Mouse (Mus musculus) limb, embryonic 12.5 days (tissue): ENCODE results near the gene Ckap2l. TPM values are rescaled to one million over a fixed set of nuclear protein-coding genes. Genes with fewer than 3 reads are reported as not detected.

ENCODE experiments used
- ATAC-seq: fragments of 200-750 bp; cut with Nextera tagmentation; 2 replicates; pipeline ENCODE4 v1.8.0; 2017; ENCODE audit warnings: low read depth, moderate TSS enrichment; ENCODE audit not compliant: insufficient number of reproducible peaks, insufficient read depth, low FRiP score, low TSS enrichment
- H3K27ac ChIP-seq: fragments of 300-500 bp; sonication (generic); 2 replicates; pipeline ENCODE4 v1.5.1; 2016; ENCODE audit warnings: mild to moderate bottlenecking, moderate library complexity
- H3K27me3 ChIP-seq: fragments of 300-500 bp; sonication (generic); 2 replicates; pipeline ENCODE4 v1.6.1; 2016; ENCODE audit warnings: mild to moderate bottlenecking, moderate library complexity
- H3K36me3 ChIP-seq: fragments of 300-500 bp; sonication (generic); 2 replicates; pipeline ENCODE4 v1.6.1; 2016; ENCODE audit warnings: mild to moderate bottlenecking, moderate library complexity
- H3K4me1 ChIP-seq: fragments of 300-500 bp; sonication (generic); replicated peaks from 2 replicates; pipeline ENCODE4 v1.6.1; 2016
- H3K4me2 ChIP-seq: fragments of 300-500 bp; sonication (generic); 2 replicates; pipeline ENCODE4 v1.6.1; 2016; ENCODE audit warnings: mild to moderate bottlenecking, moderate library complexity
- H3K4me3 ChIP-seq: fragments of 300-500 bp; sonication (generic); replicated peaks from 2 replicates; pipeline ENCODE4 v1.5.1; 2016; ENCODE audit warnings: mild to moderate bottlenecking
- H3K9ac ChIP-seq: fragments of 300-500 bp; sonication (generic); replicated peaks from 2 replicates; pipeline ENCODE4 v1.6.1; 2016; ENCODE audit warnings: mild to moderate bottlenecking, moderate library complexity
- H3K9me3 ChIP-seq: fragments of 300-500 bp; sonication (generic); 2 replicates; pipeline ENCODE4 v1.6.1; 2016; ENCODE audit warnings: mild to moderate bottlenecking, moderate library complexity
- WGBS: fragments of 180-500 bp; shearing (Covaris S2); methylation state at CpG from one replicate; pipeline ENCODE4 v1.1.7; 2016; 5-methylcytosine and 5-hydroxymethylcytosine counted together
- polyA plus RNA-seq: library from polyadenylated mRNA; unstranded; fragments of >200 nt; fragmentation: Nextera tagmentation; extraction: Ambion mirVana; gene quantifications from 2 replicates; pipeline ENCODE4 v1.2.1, GENCODE M21; 2016

Ckap2l gene
- polyA plus RNA-seq, 1 experiment from 2014 or later, result 39.0 TPM

DNA sequence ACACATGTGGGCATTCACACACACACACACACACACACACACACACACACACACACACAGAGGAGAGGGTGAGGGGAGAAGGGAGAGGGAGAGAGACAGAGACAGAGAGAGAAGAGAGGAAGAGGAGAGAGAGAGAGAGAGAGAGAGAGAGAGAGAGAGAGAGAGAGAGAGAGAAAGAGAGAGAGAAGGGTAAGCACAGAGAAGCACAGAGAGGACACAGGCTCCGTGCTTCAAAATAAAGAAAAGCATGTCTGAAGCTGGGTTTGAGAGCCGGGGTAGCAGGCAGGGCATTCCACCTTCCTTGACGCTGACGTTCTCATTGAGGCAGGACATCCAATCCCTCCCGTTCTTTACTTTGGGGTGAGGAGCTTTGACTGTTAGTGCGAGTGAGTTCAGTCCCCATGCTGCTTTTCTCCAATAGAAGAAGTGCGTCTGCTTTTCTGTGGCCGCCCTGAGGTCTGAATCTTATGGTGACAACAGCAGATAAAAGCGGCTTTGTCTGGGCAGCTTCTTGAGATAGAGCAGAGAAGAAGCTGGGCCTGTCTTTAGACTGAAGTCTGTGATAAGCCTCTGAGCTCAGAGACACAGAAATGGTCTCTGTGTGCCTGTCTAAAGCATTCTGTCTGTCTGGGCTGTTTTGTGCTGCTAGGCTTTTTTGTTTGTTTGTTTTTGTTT is 63.1 kb downstream of the Ckap2l start:
- no peak for ATAC-seq

DNA sequence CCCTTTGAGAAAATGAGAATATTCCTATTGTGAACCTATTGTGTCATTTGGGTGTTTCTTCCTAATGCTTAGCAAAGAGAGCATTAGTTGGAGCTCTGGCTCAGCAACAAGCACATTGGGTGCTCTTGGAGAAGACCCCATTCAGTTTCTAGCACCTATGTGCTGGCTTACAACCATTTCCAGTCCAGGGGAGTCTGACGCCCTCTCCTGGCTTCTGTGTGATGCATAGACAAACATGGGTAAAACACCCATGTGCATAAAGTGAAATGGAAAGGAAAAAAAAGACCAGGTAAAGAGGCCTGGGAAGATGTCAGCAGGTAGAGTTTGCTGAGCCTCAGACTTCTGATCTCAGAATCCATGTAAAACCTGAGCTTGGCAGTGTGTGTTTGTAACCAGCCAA is 63.8 kb downstream of the Ckap2l start:
- H3K9me3 ChIP-seq, result no peaks in the 10 kb centered on the region
- ATAC-seq, result no peak
- H3K36me3 ChIP-seq, result no peaks in the 10 kb centered on the region
- H3K4me3 ChIP-seq, result no peak overlapping the region
- no peak overlapping the region for H3K27ac ChIP-seq
- no peaks in the 10 kb centered on the region for H3K4me1 ChIP-seq
- H3K27me3 ChIP-seq, result no peaks in the 10 kb centered on the region
- H3K4me2 ChIP-seq, result no peak overlapping the region
- no peak overlapping the region for H3K9ac ChIP-seq
- WGBS, result 85% methylated on average over 1 of the region's 1 CpGs

More for the DNA sequence above, 63.1 kb downstream of the Ckap2l start:
- Histone ChIP-seq H3K27me3 (no peaks in the 10 kb centered on the region), H3K36me3 (no peaks in the 10 kb centered on the region), H3K4me2 (no peak overlapping the region), H3K4me3 (no peak overlapping the region), H3K9ac (no peak overlapping the region), H3K27ac (no peak overlapping the region), H3K4me1 (no peaks in the 10 kb centered on the region), H3K9me3 (no peaks in the 10 kb centered on the region)
- WGBS, result 56% methylated on average over 9 of the region's 9 CpGs

DNA sequence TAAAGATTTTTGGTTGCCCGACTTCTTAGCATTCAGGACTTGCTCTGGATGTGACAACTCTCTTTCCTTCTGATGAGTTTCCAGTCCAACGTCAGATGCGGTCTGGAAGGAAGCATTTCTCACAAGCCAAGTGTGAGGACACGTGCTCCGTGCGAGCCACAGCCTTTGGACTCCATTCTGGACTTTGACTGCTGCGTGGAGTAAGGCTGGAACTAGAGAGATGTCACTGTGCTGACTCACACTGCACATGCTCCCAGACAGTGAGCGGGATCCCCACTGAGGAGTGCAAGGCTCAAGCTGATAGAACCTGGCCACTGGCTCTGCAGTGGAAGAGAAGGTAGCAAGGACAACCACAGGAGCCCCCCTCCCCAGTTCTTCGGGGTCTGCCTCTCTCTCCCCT is 64.5 kb downstream of the Ckap2l start:
- Histone ChIP-seq H3K9me3 (no peaks in the 10 kb centered on the region), H3K9ac (no peak overlapping the region), H3K36me3 (no peaks in the 10 kb centered on the region), H3K4me1 (no peaks in the 10 kb centered on the region), H3K4me2 (no peak overlapping the region), H3K27ac (no peak overlapping the region), H3K4me3 (no peak overlapping the region), H3K27me3 (no peaks in the 10 kb centered on the region)
- 79% methylated on average over 9 of the region's 9 CpGs for WGBS
- ATAC-seq, result no peak

DNA sequence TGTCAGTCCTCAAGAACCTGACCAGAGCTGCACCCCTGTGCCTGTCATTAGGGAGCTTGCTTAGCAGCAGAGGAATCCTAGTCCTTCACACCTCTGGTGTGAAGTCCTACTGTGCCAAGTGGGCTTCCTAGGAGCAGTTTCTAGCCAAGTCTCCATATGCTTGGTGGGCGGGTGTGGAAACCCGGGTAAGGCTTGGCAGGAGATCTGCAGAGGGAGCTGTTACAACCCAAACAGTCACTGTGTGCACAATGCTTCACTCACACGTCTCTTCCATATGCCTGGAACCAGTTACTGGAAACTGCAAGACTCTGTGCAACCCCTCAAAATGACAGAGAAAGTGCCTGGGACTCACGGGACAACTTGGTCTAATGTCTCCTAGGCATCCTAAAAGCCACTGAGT is 65.0 kb downstream of the Ckap2l start:
- Histone ChIP-seq H3K27ac (no peak overlapping the region), H3K4me2 (no peak overlapping the region), H3K4me3 (no peak overlapping the region), H3K9ac (no peak overlapping the region), H3K36me3 (no peaks in the 10 kb centered on the region), H3K9me3 (no peaks in the 10 kb centered on the region), H3K4me1 (no peaks in the 10 kb centered on the region), H3K27me3 (no peaks in the 10 kb centered on the region)
- no peak for ATAC-seq
- 30% methylated on average over 4 of the region's 4 CpGs for WGBS

DNA sequence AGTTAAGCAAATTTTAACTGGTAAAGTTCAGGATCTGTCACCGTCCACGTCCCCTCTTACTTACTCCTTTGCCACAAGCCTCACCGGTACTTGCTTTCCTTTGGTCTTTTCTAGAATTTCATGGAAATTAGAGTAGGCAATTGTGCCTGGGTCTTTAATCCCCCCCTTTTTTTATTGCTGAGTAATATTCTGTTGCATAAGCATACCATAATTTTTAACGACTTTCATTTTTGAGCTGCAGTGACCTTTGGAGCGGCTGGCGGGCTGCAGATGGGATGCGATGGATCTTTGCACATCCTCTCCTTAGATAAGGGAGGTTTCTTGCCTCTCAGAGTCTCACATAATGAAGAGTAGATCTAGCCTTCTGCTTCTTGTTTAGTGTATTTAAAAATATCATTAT is 67.7 kb downstream of the Ckap2l start:
- ATAC-seq, result no peak
- 93% methylated on average over 7 of the region's 7 CpGs for WGBS
- Histone ChIP-seq H3K9me3 (no peaks in the 10 kb centered on the region), H3K27me3 (no peaks in the 10 kb centered on the region), H3K4me3 (no peak overlapping the region), H3K4me1 (no peaks in the 10 kb centered on the region; the same call in 1 of the 2 replicates), H3K36me3 (no peaks in the 10 kb centered on the region), H3K27ac (no peak overlapping the region), H3K9ac (no peak overlapping the region), H3K4me2 (no peak overlapping the region)

DNA sequence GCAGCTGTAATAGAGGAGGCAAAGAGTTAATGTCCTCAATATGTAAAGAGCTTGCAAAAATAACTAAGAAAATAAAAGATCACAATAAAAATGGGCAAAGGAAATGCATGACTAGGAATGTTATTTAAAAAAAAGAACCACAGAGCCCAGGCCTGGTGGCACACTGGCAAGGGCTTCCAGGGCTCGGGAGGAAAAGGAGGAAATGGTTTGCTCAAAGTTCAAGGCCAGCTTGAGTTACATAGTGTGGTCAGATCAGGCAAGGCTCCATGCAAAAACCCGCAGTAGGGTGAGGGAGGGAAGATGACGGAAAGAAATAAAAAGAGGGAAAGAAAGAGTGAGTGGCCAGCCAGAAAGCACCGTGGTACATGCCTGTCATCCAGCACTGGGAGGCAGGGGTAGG is 68.4 kb downstream of the Ckap2l start:
- Histone ChIP-seq H3K27me3 (no peaks in the 10 kb centered on the region), H3K4me3 (no peak overlapping the region), H3K36me3 (no peaks in the 10 kb centered on the region), H3K4me2 (no peak overlapping the region), H3K9me3 (no peaks in the 10 kb centered on the region), H3K4me1 (no peaks in the 10 kb centered on the region; the same call in 1 of the 2 replicates), H3K9ac (no peak overlapping the region), H3K27ac (no peak overlapping the region)
- 86% methylated on average over 4 of the region's 4 CpGs for WGBS
- no peak for ATAC-seq

DNA sequence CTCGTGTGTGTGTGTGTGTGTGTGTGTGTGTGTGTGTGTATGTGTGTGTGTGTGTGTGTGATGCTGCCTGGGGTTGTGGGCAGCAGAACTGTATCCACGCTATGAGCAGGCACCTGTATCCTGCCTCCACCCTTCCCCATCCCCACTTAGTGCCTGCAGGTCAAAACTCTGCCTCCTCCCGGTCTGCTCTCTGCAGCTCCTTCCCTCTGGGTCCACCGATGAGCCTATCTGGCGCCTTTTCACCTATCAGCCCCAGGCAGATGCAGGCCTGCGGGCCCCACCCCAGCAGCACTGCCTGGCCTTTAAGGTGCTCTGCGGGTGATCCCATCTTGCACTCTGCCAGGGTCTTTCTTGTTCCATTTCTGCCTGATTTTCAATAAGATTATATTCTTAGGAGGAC is 69.3 kb downstream of the Ckap2l start:
- Histone ChIP-seq H3K4me3 (no peak overlapping the region), H3K4me2 (no peak overlapping the region), H3K27ac (no peak overlapping the region), H3K36me3 (no peaks in the 10 kb centered on the region), H3K9ac (no peak overlapping the region), H3K27me3 (no peaks in the 10 kb centered on the region), H3K9me3 (no peaks in the 10 kb centered on the region), H3K4me1 (no peaks in the 10 kb centered on the region; the same call in 1 of the 2 replicates)
- 72% methylated on average over 6 of the region's 7 CpGs for WGBS
- ATAC-seq, result no peak

DNA sequence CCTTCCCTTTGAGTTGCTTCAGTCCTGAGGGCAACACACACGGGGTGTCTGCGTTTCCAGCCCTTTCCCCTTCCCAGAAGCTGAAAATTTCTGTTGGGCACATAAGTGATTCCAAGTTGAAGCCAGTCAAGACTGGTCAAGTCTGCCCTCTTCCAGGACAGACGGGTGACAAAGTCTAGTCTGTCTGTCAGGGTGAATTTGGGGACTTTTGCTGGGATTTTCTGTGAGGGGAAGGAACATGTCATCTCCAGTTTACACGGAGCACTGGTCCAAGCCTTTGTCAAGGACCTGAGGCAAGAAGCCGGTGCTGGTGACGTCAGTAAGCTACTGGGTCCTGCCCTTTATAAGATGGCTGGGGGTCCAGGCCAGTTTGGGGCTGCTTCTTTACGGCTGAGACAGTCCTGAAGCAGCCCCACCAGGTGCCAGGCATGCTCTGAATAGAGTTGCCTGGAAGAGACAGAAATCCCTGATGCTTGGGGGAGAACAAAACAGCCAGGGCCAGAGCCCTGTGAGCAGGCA is 69.9 kb downstream of the Ckap2l start:
- H3K9ac ChIP-seq, result no peak overlapping the region
- no peak overlapping the region for H3K27ac ChIP-seq
- no peak overlapping the region for H3K4me3 ChIP-seq
- H3K9me3 ChIP-seq, result no peaks in the 10 kb centered on the region
- no peak for ATAC-seq
- H3K27me3 ChIP-seq, result no peaks in the 10 kb centered on the region
- H3K4me1 ChIP-seq, result no peaks in the 10 kb centered on the region; the same call in 1 of the 2 replicates
- H3K36me3 ChIP-seq, result no peaks in the 10 kb centered on the region
- 73% methylated on average over 7 of the region's 7 CpGs for WGBS
- no peak overlapping the region for H3K4me2 ChIP-seq

DNA sequence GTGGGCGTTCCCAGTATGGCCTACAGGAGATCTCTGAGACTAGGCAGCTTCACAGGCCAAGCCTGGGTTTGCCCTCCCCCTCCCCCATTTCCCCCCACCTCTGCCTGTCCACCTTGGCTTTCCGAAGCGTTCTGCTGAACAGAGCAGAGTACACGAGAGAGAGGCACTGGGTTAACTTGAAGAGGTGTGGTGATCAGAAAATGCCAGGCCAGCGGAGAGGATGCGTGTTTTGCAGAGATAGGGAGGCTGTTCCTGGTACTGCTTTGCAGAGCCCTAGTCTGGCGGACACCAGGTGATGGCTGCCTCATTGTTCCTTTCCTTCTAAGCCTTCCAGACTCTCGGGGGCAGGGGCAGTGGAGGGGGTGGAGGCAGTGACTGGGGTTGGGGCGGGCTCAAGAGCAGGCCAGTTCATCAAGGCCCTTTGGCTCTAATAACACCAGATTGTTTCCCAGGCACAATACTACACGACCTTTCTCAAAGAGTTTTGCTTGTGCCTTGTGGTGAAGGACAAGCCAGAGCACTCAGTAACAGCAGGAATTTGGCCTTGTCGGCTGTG is 70.6 kb downstream of the Ckap2l start:
- H3K4me3 ChIP-seq, result no peak overlapping the region
- H3K36me3 ChIP-seq, result no peaks in the 10 kb centered on the region
- no peaks in the 10 kb centered on the region for H3K9me3 ChIP-seq
- no peak overlapping the region for H3K9ac ChIP-seq
- no peak overlapping the region for H3K27ac ChIP-seq
- no peaks in the 10 kb centered on the region; the same call in 1 of the 2 replicates for H3K4me1 ChIP-seq
- no peak overlapping the region for H3K4me2 ChIP-seq
- 68% methylated on average over 11 of the region's 11 CpGs for WGBS
- no peak for ATAC-seq
- no peaks in the 10 kb centered on the region for H3K27me3 ChIP-seq

DNA sequence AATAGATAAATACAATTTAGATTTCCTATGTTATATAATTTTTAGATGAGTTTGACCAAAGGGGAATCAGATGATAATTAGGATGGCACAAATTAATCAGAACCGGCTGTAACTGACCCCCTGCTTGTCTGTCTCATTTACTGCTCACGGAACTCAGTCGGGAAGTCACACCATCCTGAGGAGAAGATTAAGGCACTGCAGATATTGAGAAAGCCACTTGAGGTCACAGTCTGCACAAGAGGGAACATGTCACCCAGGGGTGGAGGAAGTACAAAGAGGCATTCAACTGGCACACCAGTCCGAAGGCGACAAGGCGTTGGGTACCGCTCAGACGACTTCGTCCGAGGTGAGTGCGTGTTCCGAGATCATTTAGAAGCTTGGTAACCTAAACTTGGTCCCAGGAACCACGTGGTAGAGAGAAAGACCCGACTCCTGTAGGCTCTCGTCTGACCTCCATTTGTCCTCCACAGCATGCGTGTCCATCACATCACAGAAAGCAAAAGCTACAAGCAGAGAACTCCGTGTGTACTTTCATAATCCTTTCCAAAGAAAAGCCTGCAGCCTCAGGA is 71.7 kb downstream of the Ckap2l start:
- Histone ChIP-seq H3K4me1 (no peaks in the 10 kb centered on the region; the same call in 1 of the 2 replicates), H3K9ac (no peak overlapping the region), H3K36me3 (no peaks in the 10 kb centered on the region), H3K27ac (no peak overlapping the region), H3K9me3 (no peaks in the 10 kb centered on the region), H3K4me2 (no peak overlapping the region), H3K27me3 (no peaks in the 10 kb centered on the region), H3K4me3 (no peak overlapping the region)
- WGBS, result 91% methylated on average over 17 of the region's 17 CpGs
- no peak for ATAC-seq

DNA sequence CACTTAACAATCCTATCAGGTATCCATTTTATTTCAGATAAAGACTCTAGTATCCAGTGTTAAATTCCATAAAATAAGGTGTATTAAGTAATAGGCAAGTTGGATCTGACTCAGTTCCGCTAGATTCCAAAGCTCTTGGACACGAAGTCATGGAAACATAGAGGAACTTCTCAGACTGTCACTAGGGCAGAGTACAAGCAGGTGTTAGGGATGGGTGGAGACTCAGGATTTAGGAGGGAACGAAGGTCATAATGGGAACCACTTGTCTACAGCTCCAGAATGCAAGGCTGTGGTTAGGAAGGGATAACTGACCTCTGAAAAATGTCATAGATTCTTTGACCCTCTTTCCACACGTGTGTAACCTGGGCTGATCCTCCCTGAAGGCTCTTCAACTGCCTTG is 72.8 kb downstream of the Ckap2l start:
- Histone ChIP-seq H3K36me3 (no peaks in the 10 kb centered on the region), H3K9ac (no peak overlapping the region), H3K27ac (no peak overlapping the region), H3K9me3 (no peaks in the 10 kb centered on the region), H3K27me3 (no peaks in the 10 kb centered on the region), H3K4me3 (no peak overlapping the region), H3K4me2 (no peak overlapping the region), H3K4me1 (no peaks in the 10 kb centered on the region; the same call in 1 of the 2 replicates)
- ATAC-seq, result no peak
- WGBS, result 77% methylated on average over 4 of the region's 4 CpGs
